Mouse (Mus musculus) kidney, embryonic 16.5 days (tissue): ENCODE measurements around the gene Trpc4ap. TPM values are rescaled to one million over a fixed set of nuclear protein-coding genes. Genes with fewer than 3 reads are reported as not detected.
A peak's percentile ranks its signal among the peaks of the same experiment; 100 is the strongest.

Experiments
- ATAC-seq: fragments of 200-750 bp; cut with Nextera tagmentation; 2 replicates; pipeline ENCODE4 v1.8.0; 2017; ENCODE audit warnings: moderate TSS enrichment; ENCODE audit not compliant: low FRiP score, low TSS enrichment
- H3K27ac ChIP-seq: fragments of 300-500 bp; sonication (generic); 2 replicates; pipeline ENCODE4 v1.5.1; 2014; ENCODE audit warnings: low read length
- H3K27me3 ChIP-seq: fragments of 300-500 bp; sonication (generic); 2 replicates; pipeline ENCODE4 v1.6.1; 2014; ENCODE audit warnings: low read length, control low read depth, mixed read lengths; ENCODE audit not compliant: insufficient read depth
- H3K36me3 ChIP-seq: fragments of 300-500 bp; sonication (generic); 2 replicates; pipeline ENCODE4 v1.6.1; 2014; ENCODE audit warnings: low read length, control low read depth, mixed read lengths; ENCODE audit not compliant: insufficient read depth
- H3K4me1 ChIP-seq: fragments of 300-500 bp; sonication (generic); 2 replicates; pipeline ENCODE4 v1.6.1; 2014; ENCODE audit warnings: low read length, control low read depth, mixed read lengths; ENCODE audit not compliant: insufficient read depth
- H3K4me2 ChIP-seq: fragments of 300-500 bp; sonication (generic); replicated peaks from 2 replicates; pipeline ENCODE4 v1.6.1; 2014; ENCODE audit warnings: low read depth, low read length
- H3K4me3 ChIP-seq: fragments of 300-500 bp; sonication (generic); 2 replicates; pipeline ENCODE4 v1.5.1; 2014; ENCODE audit warnings: mild to moderate bottlenecking, low read length
- H3K9ac ChIP-seq: fragments of 300-500 bp; sonication (generic); replicated peaks from 2 replicates; pipeline ENCODE4 v1.6.1; 2014; ENCODE audit warnings: low read length
- H3K9me3 ChIP-seq: fragments of 300-500 bp; sonication (generic); 2 replicates; pipeline ENCODE4 v1.6.1; 2016; ENCODE audit warnings: low read length, control low read depth
- WGBS: fragments of 180-500 bp; shearing (Covaris S2); extraction: QIAGEN DNeasy Blood & Tissue Kit; methylation state at CpG from one replicate; pipeline ENCODE4 v1.1.7; 2014; 5-methylcytosine and 5-hydroxymethylcytosine counted together
- polyA plus RNA-seq: library from polyadenylated mRNA; unstranded; fragments of >200 nt; fragmentation: Nextera tagmentation; extraction: Ambion mirVana; gene quantifications from 2 replicates; pipeline ENCODE4 v1.2.1, GENCODE M21; 2015

Gene Trpc4ap
- polyA plus RNA-seq, 1 experiment from 2014 or later, result 135 TPM

DNA sequence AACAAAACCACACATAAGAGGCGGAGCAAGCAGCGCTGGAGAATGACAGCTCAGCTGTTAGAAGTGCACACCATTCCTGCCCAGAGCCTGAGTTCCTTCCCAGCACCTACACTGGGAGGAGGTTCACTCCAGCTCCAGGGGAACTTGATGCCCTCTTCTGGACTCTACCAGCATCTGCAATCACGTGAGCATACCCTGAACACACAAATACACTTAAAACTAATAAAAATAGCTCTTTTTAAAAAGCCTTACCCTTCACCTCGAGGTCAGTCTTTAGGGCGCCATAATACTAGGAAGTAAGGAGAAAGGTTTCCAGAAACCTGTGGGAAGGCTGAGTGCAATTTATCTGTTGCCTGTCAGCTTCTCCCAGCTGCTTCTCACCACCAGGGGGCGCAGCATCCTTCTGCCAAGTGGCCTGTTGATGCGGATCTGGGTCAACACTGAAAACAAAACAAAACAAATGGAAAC is 3.9 kb upstream of the Trpc4ap start:
- H3K4me2 ChIP-seq, result no peak overlapping the region
- H3K9ac ChIP-seq, result no peak overlapping the region
- 0 out of 2 replicates have a peak, but pooled peaks cover 1% of the 10 kb centered on the region for H3K36me3 ChIP-seq
- H3K27me3 ChIP-seq, result no peaks in the 10 kb centered on the region
- no peak overlapping the region for H3K27ac ChIP-seq
- peaks cover 2% of the 10 kb centered on the region for H3K4me1 ChIP-seq
- ATAC-seq, result no peak
- no peak overlapping the region for H3K4me3 ChIP-seq
- WGBS, result 18% methylated on average over 7 of the region's 7 CpGs
- H3K9me3 ChIP-seq, result no peaks in the 10 kb centered on the region

GRCm38 (mm10) chr2:155695316-155695715 is 3.1 kb upstream of the Trpc4ap start:
- ATAC-seq, result no peak
- Histone ChIP-seq H3K36me3 (no peaks in the 10 kb centered on the region), H3K9me3 (no peaks in the 10 kb centered on the region), H3K4me2 (no peak overlapping the region), H3K27me3 (no peaks in the 10 kb centered on the region), H3K4me3 (no peak overlapping the region), H3K9ac (no peak overlapping the region), H3K4me1 (peaks cover 10% of the 10 kb centered on the region), H3K27ac (no peak overlapping the region)
- 69% methylated on average over 3 of the region's 3 CpGs for WGBS

DNA sequence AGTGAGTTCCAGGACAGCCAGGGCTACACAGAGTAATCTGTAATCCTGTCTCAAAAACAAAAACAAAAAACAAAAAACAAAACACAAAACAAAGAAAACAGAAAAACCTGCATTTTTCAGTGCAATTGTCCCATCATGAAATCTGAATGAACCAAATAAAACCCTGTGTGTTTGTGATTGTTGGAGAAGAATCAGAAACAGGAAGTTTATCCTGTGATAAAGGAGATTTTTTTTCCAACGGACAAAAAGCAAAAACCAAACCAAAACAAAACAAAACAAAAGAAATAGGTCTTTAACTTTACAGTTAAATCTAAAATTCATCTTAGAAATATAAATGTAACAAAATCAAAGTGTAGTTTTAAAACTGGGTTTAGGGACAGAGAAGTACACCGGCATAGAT is 2.4 kb upstream of the Trpc4ap start:
- Histone ChIP-seq H3K4me2 (no peak overlapping the region), H3K4me3 (no peak overlapping the region), H3K9me3 (no peaks in the 10 kb centered on the region), H3K27me3 (no peaks in the 10 kb centered on the region), H3K36me3 (no peaks in the 10 kb centered on the region), H3K4me1 (peaks cover 13% of the 10 kb centered on the region), H3K9ac (no peak overlapping the region), H3K27ac (no peak overlapping the region)
- 65% methylated on average over 2 of the region's 2 CpGs for WGBS
- ATAC-seq, result no peak

GRCm38 (mm10) chr2:155693136-155693535 is 952 bp upstream of the Trpc4ap start:
- H3K27ac ChIP-seq, result no peak overlapping the region
- no peak overlapping the region for H3K9ac ChIP-seq
- H3K9me3 ChIP-seq, result no peaks in the 10 kb centered on the region
- H3K4me3 ChIP-seq, result no peak overlapping the region
- 80% methylated on average over 4 of the region's 4 CpGs for WGBS
- ATAC-seq, result no peak
- no peak overlapping the region for H3K4me2 ChIP-seq
- no peaks in the 10 kb centered on the region for H3K36me3 ChIP-seq
- H3K27me3 ChIP-seq, result no peaks in the 10 kb centered on the region
- peaks cover 20% of the 10 kb centered on the region for H3K4me1 ChIP-seq

- Histone ChIP-seq H3K9ac (peak overlapping the region; percentile 95), H3K4me2 (peak overlapping the region; percentile 94), H3K9me3 (no peaks in the 10 kb centered on the region), H3K4me1 (peaks cover 23% of the 10 kb centered on the region), H3K36me3 (no peaks in the 10 kb centered on the region), H3K27me3 (no peaks in the 10 kb centered on the region), H3K4me3 (peak overlapping the region; percentile 98), H3K27ac (peak overlapping the region; percentile 93)
- no peak for ATAC-seq
- 3% methylated on average over 8 of the region's 8 CpGs for WGBS
Measured at GRCm38 (mm10) chr2:155691336-155691722, 855 bp downstream of the Trpc4ap start.

DNA sequence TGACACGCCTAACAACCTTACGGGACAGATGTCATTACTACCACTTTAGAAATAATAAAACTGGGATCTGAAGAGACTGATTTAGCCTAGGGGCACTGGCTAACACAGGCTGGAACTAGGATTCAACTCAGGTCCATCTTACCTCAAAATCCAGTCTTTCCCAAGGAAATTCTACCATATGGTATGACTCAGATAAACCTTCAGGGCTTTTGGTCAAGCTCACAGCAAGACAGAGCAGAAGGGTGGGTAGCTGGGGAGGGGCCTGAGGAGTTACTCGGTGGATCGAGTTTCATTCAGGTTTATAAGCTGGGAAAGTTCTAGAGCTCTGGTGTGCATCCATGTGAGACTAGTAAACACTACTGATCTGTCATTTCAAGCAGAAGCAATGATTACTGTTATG is 3.0 kb downstream of the Trpc4ap start:
- no peaks in the 10 kb centered on the region for H3K9me3 ChIP-seq
- H3K4me2 ChIP-seq, result no peak overlapping the region
- peaks cover 26% of the 10 kb centered on the region for H3K4me1 ChIP-seq
- no peak overlapping the region for H3K4me3 ChIP-seq
- no peaks in the 10 kb centered on the region for H3K36me3 ChIP-seq
- no peaks in the 10 kb centered on the region for H3K27me3 ChIP-seq
- no peak overlapping the region for H3K27ac ChIP-seq
- 58% methylated on average over 4 of the region's 4 CpGs for WGBS
- H3K9ac ChIP-seq, result no peak overlapping the region
- ATAC-seq, result no peak

GRCm38 (mm10) chr2:155687746-155688145 is 4.4 kb downstream of the Trpc4ap start:
- Histone ChIP-seq H3K27me3 (no peaks in the 10 kb centered on the region), H3K4me3 (no peak overlapping the region), H3K9me3 (no peaks in the 10 kb centered on the region), H3K4me2 (no peak overlapping the region), H3K9ac (no peak overlapping the region), H3K4me1 (peaks cover 26% of the 10 kb centered on the region), H3K36me3 (no peaks in the 10 kb centered on the region), H3K27ac (no peak overlapping the region)
- WGBS, result 90% methylated on average over 11 of the region's 11 CpGs
- ATAC-seq, result no peak

DNA sequence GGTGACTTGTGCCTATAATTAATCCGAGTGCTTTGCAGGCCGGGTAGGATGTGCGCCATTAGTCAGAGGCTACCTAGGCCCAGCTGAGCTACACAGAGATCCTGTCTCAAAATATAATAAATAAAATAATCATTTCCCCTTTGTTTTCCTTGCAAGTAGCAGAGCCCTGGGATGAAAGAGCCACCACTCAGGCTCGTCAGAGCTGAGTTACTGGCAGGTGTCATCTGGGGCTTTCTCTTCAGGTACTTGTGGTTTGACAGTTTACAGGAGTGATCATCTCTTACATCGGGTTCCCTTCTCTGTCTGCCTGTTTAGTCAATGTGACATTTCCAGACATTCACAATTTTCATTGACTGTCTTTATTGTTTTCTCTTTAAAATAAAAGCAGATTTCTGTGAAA is 5.6 kb downstream of the Trpc4ap start:
- H3K4me2 ChIP-seq, result no peak overlapping the region
- no peak overlapping the region for H3K9ac ChIP-seq
- ATAC-seq, result no peak
- H3K9me3 ChIP-seq, result no peaks in the 10 kb centered on the region
- no peaks in the 10 kb centered on the region for H3K36me3 ChIP-seq
- WGBS, result 64% methylated on average over 5 of the region's 5 CpGs
- H3K27ac ChIP-seq, result no peak overlapping the region
- no peak overlapping the region for H3K4me3 ChIP-seq
- peaks cover 26% of the 10 kb centered on the region for H3K4me1 ChIP-seq
- no peaks in the 10 kb centered on the region for H3K27me3 ChIP-seq

GRCm38 (mm10) chr2:155683821-155684220 is 8.4 kb downstream of the Trpc4ap start:
- Histone ChIP-seq H3K4me2 (no peak overlapping the region), H3K27ac (no peak overlapping the region), H3K4me3 (no peak overlapping the region), H3K36me3 (no peaks in the 10 kb centered on the region), H3K9ac (no peak overlapping the region), H3K4me1 (peaks cover 6% of the 10 kb centered on the region), H3K9me3 (no peaks in the 10 kb centered on the region), H3K27me3 (no peaks in the 10 kb centered on the region)
- 92% methylated on average over 5 of the region's 5 CpGs for WGBS
- no peak for ATAC-seq

DNA sequence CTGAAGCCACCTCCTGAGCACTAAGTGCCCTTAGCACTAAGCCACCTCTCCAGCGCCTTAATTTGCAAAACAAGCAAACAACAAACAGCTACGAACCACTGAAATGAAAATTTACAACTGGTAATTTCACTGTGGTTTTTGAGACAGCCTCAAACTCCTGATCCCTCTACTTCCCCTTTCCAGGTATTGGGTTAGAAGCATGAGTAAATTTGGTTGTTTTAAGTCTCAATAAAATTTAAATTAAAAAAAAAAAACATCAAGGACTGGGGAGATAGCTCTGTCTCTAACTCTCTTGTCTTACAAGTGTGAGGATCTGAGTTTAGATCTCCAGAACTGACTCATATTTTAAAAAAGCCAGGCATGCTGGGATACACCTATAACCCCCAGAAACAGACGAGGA is 9.0 kb downstream of the Trpc4ap start:
- no peak overlapping the region for H3K9ac ChIP-seq
- no peaks in the 10 kb centered on the region for H3K27me3 ChIP-seq
- ATAC-seq, result no peak
- H3K27ac ChIP-seq, result no peak overlapping the region
- no peaks in the 10 kb centered on the region for H3K36me3 ChIP-seq
- peaks cover 6% of the 10 kb centered on the region for H3K4me1 ChIP-seq
- H3K9me3 ChIP-seq, result no peaks in the 10 kb centered on the region
- no peak overlapping the region for H3K4me2 ChIP-seq
- 61% methylated on average over 3 of the region's 3 CpGs for WGBS
- H3K4me3 ChIP-seq, result no peak overlapping the region
